Mouse (Mus musculus) megakaryocyte progenitor cell, adult 5-6 weeks (primary cell): ENCODE results near the gene Zfp821. TPM values are rescaled to one million over a fixed set of nuclear protein-coding genes. Genes with fewer than 3 reads are reported as not detected.

Experiments
- total RNA-seq, 2 experiments: library from RNA; stranded (forward) in 1 of 2; stranded (reverse) in 1 of 2; fragments of 157-497, 149-512 nt in 1 of 2; fragments of 200-1000 nt in 1 of 2; gene quantifications; 2 replicates each; pipeline versions ENCODE4 v1.2.3 to v1.2.4; 2015 to 2017

Zfp821 gene
- total RNA-seq, 2 experiments from 2014 or later = 2.2 to 3.8 TPM

Other genes with a start within 250 kb of the Zfp821 start
- gene Pmfbp1, start 211.5 kb upstream of the Zfp821 start, total RNA-seq (2015) = not detected in 2 replicates
- not detected in 2 replicates for gene Pmfbp1, start 211.5 kb upstream of the Zfp821 start, total RNA-seq (2017)
- 15.0 and 18.8 TPM in 2 replicates for gene Dhx38, start 139.7 kb upstream of the Zfp821 start, total RNA-seq (2015)
- gene Dhx38, start 139.7 kb upstream of the Zfp821 start, total RNA-seq (2017) = 68.6 and 69.5 TPM in 2 replicates
- 7.2 and 8.1 TPM in 2 replicates for gene Txnl4b, start 139.7 kb upstream of the Zfp821 start, total RNA-seq (2015)
- 16.5 and 18.4 TPM in 2 replicates for gene Txnl4b, start 139.7 kb upstream of the Zfp821 start, total RNA-seq (2017)
- gene Hp, start 126.4 kb upstream of the Zfp821 start, total RNA-seq (2015) = 175 and 209 TPM in 2 replicates
- gene Hp, start 126.4 kb upstream of the Zfp821 start, total RNA-seq (2017) = 273 and 358 TPM in 2 replicates
- gene Dhodh, start 96.9 kb upstream of the Zfp821 start, total RNA-seq (2015) = 13.4 and 20.8 TPM in 2 replicates
- gene Dhodh, start 96.9 kb upstream of the Zfp821 start, total RNA-seq (2017) = 24.8 and 32.4 TPM in 2 replicates
- gene Pkd1l3, start 91.0 kb upstream of the Zfp821 start, total RNA-seq (2015) = 0.27 and 0.79 TPM in 2 replicates
- 0.12 TPM in 1 of 2 replicates, not detected in the other for gene Pkd1l3, start 91.0 kb upstream of the Zfp821 start, total RNA-seq (2017)
- 66.1 and 80.1 TPM in 2 replicates for gene Ist1, start 12.3 kb upstream of the Zfp821 start, total RNA-seq (2015)
- gene Ist1, start 12.3 kb upstream of the Zfp821 start, total RNA-seq (2017) = 74.6 and 86.1 TPM in 2 replicates
- gene Atxn1l, start 32.2 kb downstream of the Zfp821 start, total RNA-seq (2015) = 8.7 and 16.2 TPM in 2 replicates
- 13.7 and 14.7 TPM in 2 replicates for gene Atxn1l, start 32.2 kb downstream of the Zfp821 start, total RNA-seq (2017)
- gene Ap1g1, start 73.0 kb downstream of the Zfp821 start, total RNA-seq (2015) = 87.8 and 95.1 TPM in 2 replicates
- gene Ap1g1, start 73.0 kb downstream of the Zfp821 start, total RNA-seq (2017) = 61.5 and 67.1 TPM in 2 replicates
- 8.6 and 8.7 TPM in 2 replicates for gene Phlpp2, start 163.0 kb downstream of the Zfp821 start, total RNA-seq (2015)
- gene Phlpp2, start 163.0 kb downstream of the Zfp821 start, total RNA-seq (2017) = 8.0 and 8.6 TPM in 2 replicates